Mouse (Mus musculus) liver, embryonic 14.5 days (tissue): Measurements from ENCODE around the gene Socs3.

Experiments
- CTCF ChIP-seq: IDR thresholded peaks from 2 replicates; pipeline ENCODE4 v1.5.1; 2016; ENCODE audit warnings: antibody characterized with exemption, low read depth, control low read depth
- EP300 ChIP-seq: IDR thresholded peaks from 2 replicates; pipeline ENCODE4 v1.6.1; 2016; ENCODE audit warnings: antibody characterized with exemption, low read depth

DNA sequence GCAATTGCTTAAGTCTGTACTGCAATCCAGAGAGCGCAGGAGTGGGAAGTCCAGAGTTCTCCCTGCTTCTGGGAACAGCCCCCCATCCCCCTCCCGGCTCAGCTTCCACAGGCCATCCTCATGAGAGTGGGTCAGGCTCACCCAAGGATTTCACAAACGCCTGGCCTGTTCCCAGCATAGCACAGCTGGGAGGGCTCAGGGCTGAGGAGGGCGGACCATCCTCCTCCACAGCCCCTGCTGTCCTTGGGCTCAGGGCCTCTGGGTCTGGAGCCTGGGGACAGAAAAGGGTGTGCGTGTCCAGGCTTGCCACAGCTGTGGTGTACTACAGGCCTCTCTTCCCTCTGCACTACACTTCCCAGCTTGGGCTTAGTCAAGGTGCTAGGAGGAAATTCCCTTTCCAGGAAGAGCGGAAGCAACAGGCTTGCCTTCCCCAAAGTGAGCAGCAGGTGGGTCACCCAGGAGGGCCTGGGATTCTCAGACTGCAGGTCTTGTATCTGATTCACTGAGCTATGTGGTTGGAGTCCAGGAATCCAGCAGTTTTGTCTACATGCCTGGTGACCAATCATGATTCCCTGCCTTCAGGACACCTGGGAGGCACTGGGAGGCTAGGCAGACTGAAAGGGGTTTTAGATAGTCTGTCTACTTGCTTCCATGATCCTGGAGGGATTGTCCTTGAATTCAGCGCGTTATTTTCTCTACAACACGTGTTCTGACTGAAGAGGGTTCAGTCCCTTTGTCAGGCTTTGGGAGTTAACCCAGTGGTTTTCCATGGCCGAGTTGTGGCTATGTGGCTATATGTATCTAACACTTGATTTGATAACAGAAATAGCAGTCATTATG, 7.4 kb downstream of the Socs3 start:
- TF ChIP-seq EP300 (no peak), CTCF (no peak)
